Mouse (Mus musculus) myocyte (in vitro differentiated cells): Measurements from ENCODE around the gene Ngf.

Source experiments
- CEBPB ChIP-seq: IDR thresholded peaks from 2 replicates; pipeline ENCODE4 v1.6.1; 2011; ENCODE audit warnings: mild to moderate bottlenecking, moderate library complexity; ENCODE audit not compliant: poor library complexity, insufficient read depth, severe bottlenecking
- E2F4 ChIP-seq: IDR thresholded peaks from one replicate; pipeline ENCODE4 v1.6.1; 2011; ENCODE audit warnings: mild to moderate bottlenecking, control low read depth, moderate library complexity; ENCODE audit not compliant: insufficient read depth
- MAX ChIP-seq: IDR thresholded peaks from one replicate; pipeline ENCODE4 v1.6.1; 2011; ENCODE audit warnings: low read depth, mild to moderate bottlenecking, control low read depth
- POLR2A ChIP-seq: IDR thresholded peaks from one replicate; pipeline ENCODE4 v1.6.1; 2011; ENCODE audit warnings: low read depth, mild to moderate bottlenecking, control low read depth, moderate library complexity; ENCODE audit not compliant: insufficient read length
- REST ChIP-seq: IDR thresholded peaks from one replicate; pipeline ENCODE4 v1.6.1; 2011; ENCODE audit warnings: mild to moderate bottlenecking, control low read depth, moderate library complexity; ENCODE audit not compliant: insufficient read depth, insufficient read length
- TCF12 ChIP-seq: IDR thresholded peaks from one replicate; pipeline ENCODE4 v1.6.1; 2011; ENCODE audit warnings: mild to moderate bottlenecking, control low read depth; ENCODE audit not compliant: poor library complexity, insufficient read depth, severe bottlenecking

DNA sequence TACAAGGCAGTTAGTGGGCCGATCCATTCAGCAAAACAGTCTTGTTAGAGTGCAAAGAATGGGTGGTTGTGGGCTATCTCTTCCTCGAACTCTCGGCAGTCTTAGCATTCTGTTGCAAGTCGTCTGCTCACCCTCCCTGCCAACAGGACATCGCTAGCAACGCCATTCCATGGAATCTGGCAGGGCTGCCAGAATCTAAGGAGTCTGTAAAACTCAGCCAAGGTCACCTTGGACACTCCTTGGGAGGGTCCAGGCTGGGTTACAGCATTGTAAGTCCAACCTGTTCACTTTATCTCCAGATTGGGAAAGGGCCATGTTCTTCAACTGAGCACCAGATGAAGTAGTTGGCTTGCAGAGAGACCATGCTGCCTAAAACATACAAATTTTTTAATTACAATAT is 29.2 kb downstream of the Ngf start:
- TF ChIP-seq POLR2A (no peak), REST (no peak), CEBPB (no peak), TCF12 (no peak), E2F4 (no peak), MAX (no peak)
